Mouse (Mus musculus) brain, embryonic 14.5 days (tissue): ENCODE results near the gene 4930452B06Rik.

Source experiments
- CTCF ChIP-seq: fragments of 200-500 bp; IDR thresholded peaks from 2 replicates; pipeline ENCODE4 v1.5.1; 2012; ENCODE audit warnings: inconsistent platforms, mild to moderate bottlenecking, moderate library complexity, borderline replicate concordance; ENCODE audit not compliant: insufficient read depth, insufficient read length; ENCODE audit errors: extremely low read depth
- POLR2A ChIP-seq: fragments of 200-500 bp; IDR thresholded peaks from 2 replicates; pipeline ENCODE4 v1.6.1; 2012; ENCODE audit warnings: mild to moderate bottlenecking, inconsistent platforms, borderline replicate concordance; ENCODE audit not compliant: poor library complexity, insufficient read depth, insufficient read length, severe bottlenecking; ENCODE audit errors: extremely low read depth

GRCm38 (mm10) chr14:8450342-8450741 lies 215.7 kb downstream of the 4930452B06Rik start:
- no peak for TF ChIP-seq CTCF
- no peak for TF ChIP-seq POLR2A
